Mouse (Mus musculus) intestine, postnatal 0 days (tissue): ENCODE measurements around the gene Parpbp. TPM values are rescaled to one million over a fixed set of nuclear protein-coding genes. Genes with fewer than 3 reads are reported as not detected.
A peak's percentile ranks its signal among the peaks of the same experiment; 100 is the strongest.

Source experiments
- ATAC-seq: fragments of 200-750 bp; cut with Nextera tagmentation; 2 replicates; pipeline ENCODE4 v1.8.0; 2017; ENCODE audit warnings: mild to moderate bottlenecking, moderate TSS enrichment, moderate library complexity
- H3K27ac ChIP-seq: fragments of 300-500 bp; sonication (generic); 2 replicates; pipeline ENCODE4 v1.5.1; 2014; ENCODE audit warnings: mild to moderate bottlenecking, low read depth, low read length, moderate library complexity
- H3K27me3 ChIP-seq: fragments of 300-500 bp; sonication (generic); replicated peaks from 2 replicates; pipeline ENCODE4 v1.6.1; 2014; ENCODE audit warnings: low read length, mixed read lengths; ENCODE audit not compliant: control insufficient read depth, insufficient read depth
- H3K36me3 ChIP-seq: fragments of 300-500 bp; sonication (generic); 2 replicates; pipeline ENCODE4 v1.6.1; 2014; ENCODE audit warnings: mild to moderate bottlenecking, moderate library complexity; ENCODE audit not compliant: control insufficient read depth, insufficient read depth
- H3K4me1 ChIP-seq: fragments of 300-500 bp; sonication (generic); replicated peaks from 2 replicates; pipeline ENCODE4 v1.6.1; 2014; ENCODE audit warnings: antibody characterized with exemption, low read length, mixed read lengths; ENCODE audit not compliant: control insufficient read depth, insufficient read depth
- H3K4me2 ChIP-seq: fragments of 300-500 bp; sonication (generic); replicated peaks from 2 replicates; pipeline ENCODE4 v1.6.1; 2014; ENCODE audit warnings: low read depth, mild to moderate bottlenecking, moderate library complexity
- H3K4me3 ChIP-seq: fragments of 300-500 bp; sonication (generic); 2 replicates; pipeline ENCODE4 v1.5.1; 2014; ENCODE audit warnings: low read depth, low read length
- H3K9ac ChIP-seq: fragments of 300-500 bp; sonication (generic); 2 replicates; pipeline ENCODE4 v1.6.1; 2014; ENCODE audit warnings: mild to moderate bottlenecking, low read depth, low read length
- H3K9me3 ChIP-seq: fragments of 300-500 bp; sonication (generic); 2 replicates; pipeline ENCODE4 v1.6.1; 2016; ENCODE audit warnings: mixed run types; ENCODE audit not compliant: control insufficient read depth
- CTCF ChIP-seq: sonication (generic); IDR thresholded peaks from 2 replicates; pipeline ENCODE4 v1.5.1; 2016; ENCODE audit warnings: low read depth, mild to moderate bottlenecking, control low read depth, antibody characterized with exemption, moderate library complexity
- WGBS: fragments of 180-500 bp; shearing (Covaris S2); extraction: QIAGEN DNeasy Blood & Tissue Kit; methylation state at CpG from one replicate; pipeline ENCODE4 v1.1.7; 2014; 5-methylcytosine and 5-hydroxymethylcytosine counted together
- polyA plus RNA-seq: library from polyadenylated mRNA; unstranded; fragments of >200 nt; fragmentation: Nextera tagmentation; extraction: Ambion mirVana; gene quantifications from 2 replicates; pipeline ENCODE4 v1.2.1, GENCODE M21; 2015

Parpbp gene
- polyA plus RNA-seq, 1 experiment from 2014 or later = 2.1 TPM

- no peak for ATAC-seq
- H3K36me3 ChIP-seq = peaks cover 24% of the 10 kb centered on the region
These were observed 3.6 kb upstream of the Parpbp start for GRCm38 (mm10) chr10:88150381-88150780.

GRCm38 (mm10) chr10:88146187-88146586, 554 bp downstream of the Parpbp start:
- Histone ChIP-seq H3K27me3 (no peaks in the 10 kb centered on the region), H3K4me2 (peak overlapping the region; percentile 78), H3K9me3 (no peaks in the 10 kb centered on the region), H3K9ac (peak overlapping the region; percentile 62), H3K4me3 (peak overlapping the region; percentile 67), H3K27ac (no peak overlapping the region), H3K36me3 (no peaks in the 10 kb centered on the region), H3K4me1 (no peaks in the 10 kb centered on the region)
- 0 out of 2 replicates have a peak, but pooled peaks have one; percentile 2 for ATAC-seq
- WGBS = 9% methylated on average over 7 of the region's 7 CpGs
- no peak for TF ChIP-seq CTCF

More at GRCm38 (mm10) chr10:88150381-88150780, 3.6 kb upstream of the Parpbp start:
- no peak for TF ChIP-seq CTCF
- H3K9me3 ChIP-seq = no peaks in the 10 kb centered on the region
- H3K4me3 ChIP-seq = no peak overlapping the region
- H3K27ac ChIP-seq = no peak overlapping the region
- H3K4me2 ChIP-seq = no peak overlapping the region
- WGBS = 79% methylated on average over 4 of the region's 4 CpGs
- no peaks in the 10 kb centered on the region for H3K4me1 ChIP-seq
- H3K9ac ChIP-seq = no peak overlapping the region
- H3K27me3 ChIP-seq = no peaks in the 10 kb centered on the region

- Histone ChIP-seq H3K4me1 (no peaks in the 10 kb centered on the region), H3K27ac (no peak overlapping the region), H3K9me3 (no peaks in the 10 kb centered on the region), H3K36me3 (0 out of 2 replicates have a peak, but pooled peaks cover 8% of the 10 kb centered on the region), H3K4me3 (no peak overlapping the region), H3K4me2 (no peak overlapping the region), H3K9ac (no peak overlapping the region), H3K27me3 (no peaks in the 10 kb centered on the region)
- WGBS = 98% methylated on average over 16 of the region's 16 CpGs
- no peak for ATAC-seq
- no peak for TF ChIP-seq CTCF
These were observed 11.1 kb downstream of the Parpbp start for GRCm38 (mm10) chr10:88135630-88136029.

- H3K4me3 ChIP-seq = no peak overlapping the region
- no peaks in the 10 kb centered on the region for H3K4me1 ChIP-seq
- H3K27me3 ChIP-seq = no peaks in the 10 kb centered on the region
- TF ChIP-seq CTCF = peak; percentile 41
- H3K4me2 ChIP-seq = no peak overlapping the region
- ATAC-seq = no peak
- no peak overlapping the region for H3K9ac ChIP-seq
- H3K9me3 ChIP-seq = no peaks in the 10 kb centered on the region
- no peak overlapping the region for H3K27ac ChIP-seq
- no peaks in the 10 kb centered on the region for H3K36me3 ChIP-seq
These were observed 27.0 kb downstream of the Parpbp start for GRCm38 (mm10) chr10:88119721-88120120.

GRCm38 (mm10) chr10:88113290-88113689, 33.5 kb downstream of the Parpbp start:
- H3K36me3 ChIP-seq = peaks cover 11% of the 10 kb centered on the region
- no peaks in the 10 kb centered on the region for H3K9me3 ChIP-seq
- no peak overlapping the region for H3K27ac ChIP-seq
- ATAC-seq = no peak
- no peak for TF ChIP-seq CTCF
- H3K4me1 ChIP-seq = no peaks in the 10 kb centered on the region
- H3K4me3 ChIP-seq = no peak overlapping the region
- H3K4me2 ChIP-seq = no peak overlapping the region
- WGBS = 94% methylated on average over 2 of the region's 2 CpGs
- no peak overlapping the region for H3K9ac ChIP-seq
- H3K27me3 ChIP-seq = no peaks in the 10 kb centered on the region

- 92% methylated on average over 2 of the region's 2 CpGs for WGBS
- H3K27me3 ChIP-seq = no peaks in the 10 kb centered on the region
- no peak for ATAC-seq
- no peak overlapping the region for H3K4me3 ChIP-seq
- no peaks in the 10 kb centered on the region for H3K9me3 ChIP-seq
- H3K36me3 ChIP-seq = no peaks in the 10 kb centered on the region
- no peak for TF ChIP-seq CTCF
- H3K9ac ChIP-seq = no peak overlapping the region
- H3K4me2 ChIP-seq = no peak overlapping the region
- H3K27ac ChIP-seq = no peak overlapping the region
- no peaks in the 10 kb centered on the region for H3K4me1 ChIP-seq
These were observed 40.6 kb downstream of the Parpbp start for GRCm38 (mm10) chr10:88106169-88106568.

- H3K27ac ChIP-seq = no peak within 1 kb of the TSS
- H3K4me1 ChIP-seq = no peaks in the 10 kb centered on the region
- H3K9me3 ChIP-seq = no peaks in the 10 kb centered on the region
- TF ChIP-seq CTCF = no peak
- H3K36me3 ChIP-seq = peaks cover 7% of the 10 kb centered on the region
- no peaks in the 10 kb centered on the region for H3K27me3 ChIP-seq
- 70% methylated on average over 5 of the region's 5 CpGs for WGBS
- no peak within 1 kb of the TSS for H3K4me3 ChIP-seq
- H3K9ac ChIP-seq = no peak within 1 kb of the TSS
- ATAC-seq = no peak
- H3K4me2 ChIP-seq = no peak within 1 kb of the TSS
These were observed 56.0 kb downstream of the Parpbp start, which contains the start of gene Pmch for GRCm38 (mm10) chr10:88090772-88091171. TSS of gene Pmch (plus strand) at chr10:88091072.
